Mouse (Mus musculus): ENCODE data around the gene Lrrc26.

DNA sequence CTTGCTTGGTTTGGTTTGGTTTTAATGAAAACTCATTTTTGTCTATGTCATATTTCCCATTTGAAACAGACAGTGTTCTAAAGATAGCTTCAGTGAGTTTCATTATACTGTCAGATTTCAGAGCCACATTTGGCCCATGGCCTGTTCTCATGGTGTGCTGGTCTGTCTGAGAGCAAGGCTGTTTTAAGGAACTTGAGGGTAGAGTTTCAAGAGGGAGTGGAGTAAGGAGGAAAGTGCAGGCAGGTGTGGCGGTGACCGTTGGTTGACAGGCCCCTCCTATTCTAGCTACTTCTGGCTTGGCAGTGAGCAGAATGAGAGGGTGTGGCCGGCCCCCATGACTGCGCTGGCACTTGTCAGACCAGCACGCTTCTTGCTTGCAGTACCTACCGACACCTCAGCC is 48.6 kb downstream of the Lrrc26 start:
- no peak for TF ChIP-seq CTCF (IDR thresholded peaks at IDR 0.05; ENCODE audit: extremely low read depth, insufficient read length, insufficient replicate concordance, low read depth, low read length)
- no peak for TF ChIP-seq POLR2A (IDR thresholded peaks at IDR 0.05; ENCODE audit: low read depth, low read length)
